Mouse (Mus musculus) heart, postnatal 0 days (tissue): Measurements from ENCODE around the gene Lenep. TPM values are rescaled to one million over a fixed set of nuclear protein-coding genes. Genes with fewer than 3 reads are reported as not detected.

Source experiments
- ATAC-seq: fragments of 200-750 bp; cut with Nextera tagmentation; 2 replicates; pipeline ENCODE4 v1.8.0; 2017; ENCODE audit warnings: low read depth, moderate number of reproducible peaks, moderate library complexity; ENCODE audit not compliant: insufficient read depth
- DNase-seq: peaks from one replicate; pipeline ENCODE4 v3.0.0-alpha.2; 2016; ENCODE audit warnings: low spot score
- H3K27ac ChIP-seq: fragments of 300-500 bp; sonication (generic); 2 replicates; pipeline ENCODE4 v1.5.1; 2014; ENCODE audit warnings: low read depth, mild to moderate bottlenecking
- H3K27me3 ChIP-seq: fragments of 300-500 bp; sonication (generic); 2 replicates; pipeline ENCODE4 v1.6.1; 2014; ENCODE audit warnings: low read length, mixed read lengths; ENCODE audit not compliant: control insufficient read depth, insufficient read depth
- H3K36me3 ChIP-seq: fragments of 300-500 bp; sonication (generic); replicated peaks from 2 replicates; pipeline ENCODE4 v1.6.1; 2014; ENCODE audit warnings: low read length, mixed read lengths; ENCODE audit not compliant: control insufficient read depth, insufficient read depth
- H3K4me1 ChIP-seq: fragments of 300-500 bp; sonication (generic); 2 replicates; pipeline ENCODE4 v1.6.1; 2014; ENCODE audit warnings: antibody characterized with exemption; ENCODE audit not compliant: control insufficient read depth, insufficient read depth
- H3K4me2 ChIP-seq: fragments of 300-500 bp; sonication (generic); 2 replicates; pipeline ENCODE4 v1.6.1; 2014; ENCODE audit warnings: low read depth, mild to moderate bottlenecking, low read length, moderate library complexity
- H3K4me3 ChIP-seq: fragments of 300-500 bp; sonication (generic); 2 replicates; pipeline ENCODE4 v1.5.1; 2014; ENCODE audit warnings: low read depth, low read length
- H3K9ac ChIP-seq: fragments of 300-500 bp; sonication (generic); replicated peaks from 2 replicates; pipeline ENCODE4 v1.6.1; 2014; ENCODE audit warnings: low read depth, low read length, mixed read lengths
- H3K9me3 ChIP-seq: fragments of 300-500 bp; sonication (generic); replicated peaks from 2 replicates; pipeline ENCODE4 v1.6.1; 2016; ENCODE audit warnings: low read length; ENCODE audit not compliant: control insufficient read depth
- CTCF ChIP-seq: IDR thresholded peaks from 2 replicates; pipeline ENCODE4 v1.5.1; 2016; ENCODE audit warnings: antibody characterized with exemption, control low read depth, low read depth
- EP300 ChIP-seq: IDR thresholded peaks from 2 replicates; pipeline ENCODE4 v1.6.1; 2016; ENCODE audit warnings: antibody characterized with exemption, low read depth
- WGBS: fragments of 180-500 bp; shearing (Covaris S2); extraction: QIAGEN DNeasy Blood & Tissue Kit; methylation state at CpG from one replicate; pipeline ENCODE4 v1.1.7; 2014; 5-methylcytosine and 5-hydroxymethylcytosine counted together
- polyA plus RNA-seq: library from polyadenylated mRNA; unstranded; fragments of >200 nt; fragmentation: Nextera tagmentation; extraction: Ambion mirVana; gene quantifications from 2 replicates; pipeline ENCODE4 v1.2.1, GENCODE M21; 2015
- total RNA-seq: library from RNA; depleted of rRNA; stranded (reverse); fragments of >200 nt; gene quantifications from 2 replicates; pipeline ENCODE4 v1.2.3, GENCODE M21; 2014; ENCODE audit warnings: low replicate concordance; rRNA removed

The Lenep gene
- total and polyA plus RNA-seq, 2 experiments from 2014 or later = not detected

DNA sequence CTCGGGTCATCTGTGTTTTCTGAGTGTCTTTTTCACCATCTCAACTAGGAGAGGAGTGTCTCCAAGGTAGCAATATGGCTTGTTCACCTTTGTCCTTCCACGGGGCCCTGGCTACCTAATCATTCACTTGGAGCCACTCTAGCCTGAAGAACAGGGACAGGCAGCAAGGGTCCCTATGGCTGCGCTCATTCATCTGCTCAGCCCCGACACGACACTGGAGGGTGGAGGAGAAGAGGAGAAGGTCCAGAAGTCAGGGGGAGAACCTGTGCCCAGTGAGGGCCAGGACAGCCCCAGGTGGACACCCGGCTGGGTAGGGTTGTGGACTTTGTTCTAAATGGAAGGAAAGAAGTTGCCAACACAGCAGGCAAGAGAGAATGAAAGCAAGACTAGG lies 47.1 kb downstream of the Lenep start:
- WGBS = 70% methylated on average over 6 of the region's 6 CpGs

DNA sequence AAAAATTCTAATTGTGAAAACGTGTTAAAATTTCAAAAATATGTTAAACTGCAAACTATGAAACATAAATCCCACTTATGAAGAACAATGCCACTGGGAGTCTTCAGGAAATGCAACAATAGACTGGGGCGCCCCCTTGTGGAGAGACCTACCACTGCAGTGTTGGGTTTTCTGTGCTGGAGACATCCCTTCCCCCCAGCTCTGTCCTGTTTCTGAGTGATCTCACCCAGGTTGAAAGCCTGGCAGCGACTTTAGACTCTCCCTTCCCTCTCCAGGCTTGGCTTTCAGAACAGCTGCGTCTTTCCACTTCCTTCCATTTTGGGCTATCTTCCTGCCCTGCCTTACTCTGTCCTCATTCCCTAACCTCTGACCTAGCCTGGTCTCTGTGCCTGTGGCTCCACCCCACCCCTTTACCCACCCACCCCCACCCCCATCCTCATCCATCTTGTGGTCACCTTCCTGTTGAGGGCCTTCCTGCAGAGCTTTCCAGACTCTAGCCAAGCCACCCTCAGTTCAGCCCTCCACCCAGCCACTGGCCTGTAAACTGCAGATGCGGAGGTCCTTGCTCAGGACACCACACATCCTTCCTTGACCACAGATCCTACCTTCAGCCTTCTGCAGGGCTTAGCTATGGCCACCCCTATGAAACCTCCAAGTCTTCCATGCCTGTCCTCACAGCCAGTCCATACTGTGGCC lies 47.6 kb downstream of the Lenep start:
- Histone ChIP-seq H3K9ac (no peak overlapping the region), H3K27me3 (peaks cover 29% of the 10 kb centered on the region; the same call in 1 of the 2 replicates), H3K4me1 (peaks cover 7% of the 10 kb centered on the region; the same call in 1 of the 2 replicates), H3K4me3 (no peak overlapping the region), H3K9me3 (no peaks in the 10 kb centered on the region), H3K27ac (peak overlapping the region; percentile 58), H3K36me3 (no peaks in the 10 kb centered on the region), H3K4me2 (no peak overlapping the region)
- ATAC-seq (peak; percentile 67), DNase-seq (peak; percentile 71)
- TF ChIP-seq EP300 = no peak
- TF ChIP-seq CTCF = peak; percentile 86
- WGBS = 14% methylated on average over 5 of the region's 5 CpGs

More for the DNA sequence above, 47.1 kb downstream of the Lenep start:
- Histone ChIP-seq H3K4me3 (no peak overlapping the region), H3K9ac (no peak overlapping the region), H3K36me3 (no peaks in the 10 kb centered on the region), H3K4me1 (peaks cover 2% of the 10 kb centered on the region; the same call in 1 of the 2 replicates), H3K4me2 (no peak overlapping the region), H3K9me3 (no peaks in the 10 kb centered on the region), H3K27ac (peak overlapping the region; percentile 58), H3K27me3 (peaks cover 25% of the 10 kb centered on the region; the same call in 1 of the 2 replicates)
- ATAC-seq (no peak), DNase-seq (no peak)
- no peak for TF ChIP-seq CTCF
- no peak for TF ChIP-seq EP300

DNA sequence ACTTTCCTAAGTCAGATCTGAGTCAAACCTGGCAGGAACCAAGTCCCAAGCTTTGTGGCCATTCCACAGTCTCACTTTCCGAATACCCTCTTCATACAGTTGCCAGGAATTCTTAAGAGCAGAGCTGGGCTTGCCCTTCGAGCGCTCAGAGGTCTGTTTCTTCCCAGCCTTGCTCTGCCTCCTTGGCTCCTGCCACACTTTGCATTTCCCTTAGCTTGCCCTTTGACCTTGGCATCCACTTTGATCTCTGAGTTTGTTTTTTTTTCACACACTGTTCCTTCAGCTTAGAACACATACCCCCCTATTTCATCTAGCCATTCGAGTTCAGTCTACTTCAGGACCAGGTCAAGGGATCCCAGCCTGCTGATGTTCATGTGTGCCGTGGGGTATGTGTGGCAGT lies 51.3 kb downstream of the Lenep start:
- H3K27ac ChIP-seq = no peak overlapping the region
- no peaks in the 10 kb centered on the region; the same call in 1 of the 2 replicates for H3K36me3 ChIP-seq
- WGBS = 74% methylated on average over 5 of the region's 5 CpGs
- TF ChIP-seq CTCF (no peak), EP300 (no peak)
- H3K9me3 ChIP-seq = no peaks in the 10 kb centered on the region
- H3K4me1 ChIP-seq = peaks cover 7% of the 10 kb centered on the region; the same call in 1 of the 2 replicates
- no peak overlapping the region for H3K9ac ChIP-seq
- H3K4me2 ChIP-seq = no peak overlapping the region
- no peak overlapping the region for H3K4me3 ChIP-seq
- ATAC-seq = no peak
- DNase-seq = no peak
- peaks cover 42% of the 10 kb centered on the region for H3K27me3 ChIP-seq

Other genes starting within 250 kb of the Lenep start
- 1.1 TPM in 1 of 2 replicates, not detected in the other for gene Hcn3, start 242.6 kb downstream of the Lenep start, total RNA-seq
- gene Hcn3, start 242.6 kb downstream of the Lenep start, polyA plus RNA-seq = 0.15 and 0.32 TPM in 2 replicates
- gene Clk2, start 238.0 kb downstream of the Lenep start, total RNA-seq = 22.7 and 24.7 TPM in 2 replicates
- gene Clk2, start 238.0 kb downstream of the Lenep start, polyA plus RNA-seq = 8.2 and 8.5 TPM in 2 replicates
- gene Scamp3, start 225.3 kb downstream of the Lenep start, total RNA-seq = 54.4 and 60.7 TPM in 2 replicates
- 65.9 and 70.3 TPM in 2 replicates for gene Scamp3, start 225.3 kb downstream of the Lenep start, polyA plus RNA-seq
- 2.1 and 2.2 TPM in 2 replicates for gene Fam189b, start 219.7 kb downstream of the Lenep start, total RNA-seq
- gene Fam189b, start 219.7 kb downstream of the Lenep start, polyA plus RNA-seq = 5.6 and 5.7 TPM in 2 replicates
- gene Gba, start 199.9 kb downstream of the Lenep start, total RNA-seq = 36.2 and 36.4 TPM in 2 replicates
- 20.1 and 20.8 TPM in 2 replicates for gene Gba, start 199.9 kb downstream of the Lenep start, polyA plus RNA-seq
- 21.4 and 26.4 TPM in 2 replicates for gene Thbs3, start 187.6 kb downstream of the Lenep start, total RNA-seq
- gene Thbs3, start 187.6 kb downstream of the Lenep start, polyA plus RNA-seq = 16.4 and 17.4 TPM in 2 replicates
- 101 and 247 TPM in 2 replicates for gene Mtx1, start 175.7 kb downstream of the Lenep start, total RNA-seq
- 96.7 and 99.3 TPM in 2 replicates for gene Mtx1, start 175.7 kb downstream of the Lenep start, polyA plus RNA-seq
- 9.3 TPM in 1 of 2 replicates, not detected in the other for gene Muc1, start 173.7 kb downstream of the Lenep start, total RNA-seq
- gene Muc1, start 173.7 kb downstream of the Lenep start, polyA plus RNA-seq = 0.20 and 0.69 TPM in 2 replicates
- gene Krtcap2, start 156.8 kb downstream of the Lenep start, total RNA-seq = 41.8 and 76.1 TPM in 2 replicates
- gene Krtcap2, start 156.8 kb downstream of the Lenep start, polyA plus RNA-seq = 192 and 216 TPM in 2 replicates
- gene Trim46, start 156.5 kb downstream of the Lenep start, total RNA-seq = 0.08 and 0.62 TPM in 2 replicates
- 0.44 and 0.45 TPM in 2 replicates for gene Trim46, start 156.5 kb downstream of the Lenep start, polyA plus RNA-seq
- gene Dpm3, start 143.4 kb downstream of the Lenep start, total RNA-seq = 271 and 450 TPM in 2 replicates
- 80.3 and 85.9 TPM in 2 replicates for gene Dpm3, start 143.4 kb downstream of the Lenep start, polyA plus RNA-seq
- gene Slc50a1, start 132.2 kb downstream of the Lenep start, total RNA-seq = 33.7 and 54.2 TPM in 2 replicates
- gene Slc50a1, start 132.2 kb downstream of the Lenep start, polyA plus RNA-seq = 50.7 and 52.0 TPM in 2 replicates
- gene Efna1, start 121.7 kb downstream of the Lenep start, total RNA-seq = 43.1 and 46.2 TPM in 2 replicates
- gene Efna1, start 121.7 kb downstream of the Lenep start, polyA plus RNA-seq = 37.2 and 38.4 TPM in 2 replicates
- not detected in 2 replicates for gene Efna3, start 79.8 kb downstream of the Lenep start, total RNA-seq
- gene Efna3, start 79.8 kb downstream of the Lenep start, polyA plus RNA-seq = 0.12 and 0.44 TPM in 2 replicates
- gene Efna4, start 64.8 kb downstream of the Lenep start, total RNA-seq = 2.7 and 7.2 TPM in 2 replicates
- 2.6 and 3.5 TPM in 2 replicates for gene Efna4, start 64.8 kb downstream of the Lenep start, polyA plus RNA-seq
- 99.0 and 115 TPM in 2 replicates for gene Adam15, start 52.8 kb downstream of the Lenep start, total RNA-seq
- gene Adam15, start 52.8 kb downstream of the Lenep start, polyA plus RNA-seq = 72.3 and 82.2 TPM in 2 replicates
- 0.39 TPM in 1 of 2 replicates, not detected in the other for gene Dcst2, start 40.8 kb downstream of the Lenep start, total RNA-seq
- 0.07 TPM in 1 of 2 replicates, not detected in the other for gene Dcst2, start 40.8 kb downstream of the Lenep start, polyA plus RNA-seq
- 0.50 TPM in 1 of 2 replicates, not detected in the other for gene Dcst1, start 37.5 kb downstream of the Lenep start, total RNA-seq
- gene Dcst1, start 37.5 kb downstream of the Lenep start, polyA plus RNA-seq = 0.10 and 0.29 TPM in 2 replicates
- gene Zbtb7b, start 8.0 kb downstream of the Lenep start, total RNA-seq = 13.8 and 18.4 TPM in 2 replicates
- gene Zbtb7b, start 8.0 kb downstream of the Lenep start, polyA plus RNA-seq = 2.4 and 2.6 TPM in 2 replicates
- gene Flad1, start 9.1 kb upstream of the Lenep start, total RNA-seq = 50.9 and 79.3 TPM in 2 replicates
- gene Flad1, start 9.1 kb upstream of the Lenep start, polyA plus RNA-seq = 46.6 and 50.8 TPM in 2 replicates
- gene Cks1b, start 15.6 kb upstream of the Lenep start, total RNA-seq = 83.7 and 100 TPM in 2 replicates
- 127 and 129 TPM in 2 replicates for gene Cks1b, start 15.6 kb upstream of the Lenep start, polyA plus RNA-seq
- 82.1 and 125 TPM in 2 replicates for gene Shc1, start 15.7 kb upstream of the Lenep start, total RNA-seq
- gene Shc1, start 15.7 kb upstream of the Lenep start, polyA plus RNA-seq = 35.0 and 35.8 TPM in 2 replicates
- gene Pygo2, start 27.4 kb upstream of the Lenep start, total RNA-seq = 24.1 and 49.8 TPM in 2 replicates
- 9.6 and 10.4 TPM in 2 replicates for gene Pygo2, start 27.4 kb upstream of the Lenep start, polyA plus RNA-seq
- 73.2 and 81.0 TPM in 2 replicates for gene Pbxip1, start 33.9 kb upstream of the Lenep start, total RNA-seq
- 75.7 and 84.4 TPM in 2 replicates for gene Pbxip1, start 33.9 kb upstream of the Lenep start, polyA plus RNA-seq
- gene Pmvk, start 51.7 kb upstream of the Lenep start, total RNA-seq = 26.2 and 38.0 TPM in 2 replicates
- gene Pmvk, start 51.7 kb upstream of the Lenep start, polyA plus RNA-seq = 50.7 and 52.9 TPM in 2 replicates
- gene Kcnn3, start 117.4 kb upstream of the Lenep start, total RNA-seq = 4.7 and 4.9 TPM in 2 replicates
- gene Kcnn3, start 117.4 kb upstream of the Lenep start, polyA plus RNA-seq = 1.5 TPM in 2 replicates